Mouse (Mus musculus): ENCODE measurements around the gene Gpam.
"Not testable (repeated sequence)": the region's sequence is repeated elsewhere in the genome, so short reads cannot be mapped to it uniquely, and the experiment has no call there.

GRCm38 (mm10) chr19:55169236-55169729 is 42.2 kb upstream of the Gpam start:
- not testable (repeated sequence) for TF ChIP-seq CTCF (IDR thresholded peaks at IDR 0.05; ENCODE audit: borderline replicate concordance, control insufficient read depth, extremely low read depth, insufficient read depth, low read length, poor library complexity); POLR2A (IDR thresholded peaks at IDR 0.05; ENCODE audit: control insufficient read depth, extremely low read depth, insufficient read depth, low read length, poor library complexity)

Data from thymus, adult 2 months (tissue).